Mouse (Mus musculus) midbrain, postnatal 0 days (tissue): ENCODE data around the gene Itpr1. TPM values are rescaled to one million over a fixed set of nuclear protein-coding genes. Genes with fewer than 3 reads are reported as not detected.
A peak's percentile ranks its signal among the peaks of the same experiment; 100 is the strongest.

Experiments used
- ATAC-seq: fragments of 200-750 bp; cut with Nextera tagmentation; 2 replicates; pipeline ENCODE4 v1.8.0; 2017; ENCODE audit warnings: moderate number of reproducible peaks, mild to moderate bottlenecking, moderate TSS enrichment, moderate library complexity; ENCODE audit not compliant: low FRiP score
- DNase-seq: peaks from one replicate; pipeline ENCODE4 v3.0.0-alpha.2; 2015; ENCODE audit warnings: low spot score
- H3K27ac ChIP-seq: fragments of 300-500 bp; sonication (generic); 2 replicates; pipeline ENCODE4 v1.5.1; 2014; ENCODE audit warnings: low read depth, mild to moderate bottlenecking, low read length, mixed read lengths
- H3K27me3 ChIP-seq: fragments of 300-500 bp; sonication (generic); 2 replicates; pipeline ENCODE4 v1.6.1; 2014; ENCODE audit warnings: low read length, control low read depth, mixed read lengths; ENCODE audit not compliant: insufficient read depth
- H3K36me3 ChIP-seq: fragments of 300-500 bp; sonication (generic); 2 replicates; pipeline ENCODE4 v1.6.1; 2014; ENCODE audit warnings: low read length, control low read depth, mixed read lengths; ENCODE audit not compliant: insufficient read depth
- H3K4me1 ChIP-seq: fragments of 300-500 bp; sonication (generic); 2 replicates; pipeline ENCODE4 v1.6.1; 2014; ENCODE audit warnings: mild to moderate bottlenecking, control low read depth, antibody characterized with exemption, low read length, mixed read lengths; ENCODE audit not compliant: insufficient read depth
- H3K4me2 ChIP-seq: fragments of 300-500 bp; sonication (generic); 2 replicates; pipeline ENCODE4 v1.6.1; 2014; ENCODE audit warnings: low read depth, mild to moderate bottlenecking, low read length, mixed read lengths; ENCODE audit not compliant: poor library complexity, severe bottlenecking
- H3K4me3 ChIP-seq: fragments of 300-500 bp; sonication (generic); 2 replicates; pipeline ENCODE4 v1.5.1; 2014; ENCODE audit warnings: low read depth, mild to moderate bottlenecking, low read length, moderate library complexity
- H3K9ac ChIP-seq: fragments of 300-500 bp; sonication (generic); replicated peaks from 2 replicates; pipeline ENCODE4 v1.6.1; 2014; ENCODE audit warnings: mild to moderate bottlenecking, low read length, moderate library complexity, mixed read lengths; ENCODE audit not compliant: poor library complexity, severe bottlenecking
- H3K9me3 ChIP-seq: fragments of 300-500 bp; sonication (generic); 2 replicates; pipeline ENCODE4 v1.6.1; 2016; ENCODE audit warnings: low read length, control low read depth
- CTCF ChIP-seq: IDR thresholded peaks from 2 replicates; pipeline ENCODE4 v1.5.1; 2016; ENCODE audit warnings: antibody characterized with exemption, mild to moderate bottlenecking
- WGBS: fragments of 180-500 bp; shearing (Covaris S2); extraction: QIAGEN DNeasy Blood & Tissue Kit; methylation state at CpG from one replicate; pipeline ENCODE4 v1.1.7; 2014; 5-methylcytosine and 5-hydroxymethylcytosine counted together
- polyA plus RNA-seq: library from polyadenylated mRNA; unstranded; fragments of >200 nt; fragmentation: Nextera tagmentation; extraction: Ambion mirVana; gene quantifications from 2 replicates; pipeline ENCODE4 v1.2.1, GENCODE M21; 2015
- total RNA-seq: library from RNA; depleted of rRNA; stranded (reverse); fragments of >200 nt; gene quantifications from 2 replicates; pipeline ENCODE4 v1.2.3, GENCODE M21; 2014

The Itpr1 gene
- total and polyA plus RNA-seq, 2 experiments from 2014 or later: 3.3 to 23.2 TPM

GRCm38 (mm10) chr6:108261506-108261905 is 48.6 kb downstream of the Itpr1 start:
- Histone ChIP-seq H3K4me3 (no peak overlapping the region), H3K4me2 (no peak overlapping the region), H3K4me1 (no peaks in the 10 kb centered on the region), H3K9me3 (no peaks in the 10 kb centered on the region), H3K27me3 (no peaks in the 10 kb centered on the region), H3K27ac (no peak overlapping the region), H3K36me3 (no peaks in the 10 kb centered on the region), H3K9ac (no peak overlapping the region)
- TF ChIP-seq CTCF: no peak
- ATAC-seq (no peak), DNase-seq (no peak)
- 87% methylated on average over 3 of the region's 3 CpGs for WGBS

GRCm38 (mm10) chr6:108264164-108264563 is 51.3 kb downstream of the Itpr1 start:
- TF ChIP-seq CTCF: no peak
- Histone ChIP-seq H3K4me1 (no peaks in the 10 kb centered on the region), H3K4me3 (no peak overlapping the region), H3K9ac (no peak overlapping the region), H3K27me3 (no peaks in the 10 kb centered on the region), H3K27ac (no peak overlapping the region), H3K9me3 (no peaks in the 10 kb centered on the region), H3K4me2 (no peak overlapping the region), H3K36me3 (no peaks in the 10 kb centered on the region)
- ATAC-seq (no peak), DNase-seq (no peak)
- WGBS: 89% methylated on average over 3 of the region's 3 CpGs

DNA sequence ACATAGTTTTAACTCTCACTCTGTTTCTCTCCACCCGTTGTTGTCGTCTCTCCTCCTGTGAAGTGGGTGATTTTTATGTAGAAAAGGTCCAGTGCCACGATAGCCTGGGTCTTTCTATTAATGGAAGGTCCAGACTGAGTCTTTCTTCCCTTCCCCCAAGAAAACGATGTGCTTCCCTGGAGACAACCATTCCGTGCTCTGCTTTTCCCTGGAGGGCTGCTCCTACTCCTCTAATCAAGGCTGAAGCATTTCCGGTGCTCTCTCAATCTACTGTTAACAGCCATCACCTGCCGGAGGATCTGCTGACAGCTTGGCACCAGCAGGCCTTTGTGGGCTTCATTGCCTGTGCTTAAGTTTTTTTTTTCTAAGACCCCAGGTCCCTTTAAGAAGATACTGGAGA is 60.6 kb downstream of the Itpr1 start:
- Histone ChIP-seq H3K4me2 (no peak overlapping the region), H3K36me3 (no peaks in the 10 kb centered on the region), H3K9me3 (no peaks in the 10 kb centered on the region), H3K27me3 (no peaks in the 10 kb centered on the region), H3K4me3 (no peak overlapping the region), H3K4me1 (0 out of 2 replicates have a peak, but pooled peaks cover 6% of the 10 kb centered on the region), H3K9ac (no peak overlapping the region), H3K27ac (no peak overlapping the region)
- WGBS: 71% methylated on average over 7 of the region's 7 CpGs
- ATAC-seq (no peak), DNase-seq (no peak)
- TF ChIP-seq CTCF: no peak

DNA sequence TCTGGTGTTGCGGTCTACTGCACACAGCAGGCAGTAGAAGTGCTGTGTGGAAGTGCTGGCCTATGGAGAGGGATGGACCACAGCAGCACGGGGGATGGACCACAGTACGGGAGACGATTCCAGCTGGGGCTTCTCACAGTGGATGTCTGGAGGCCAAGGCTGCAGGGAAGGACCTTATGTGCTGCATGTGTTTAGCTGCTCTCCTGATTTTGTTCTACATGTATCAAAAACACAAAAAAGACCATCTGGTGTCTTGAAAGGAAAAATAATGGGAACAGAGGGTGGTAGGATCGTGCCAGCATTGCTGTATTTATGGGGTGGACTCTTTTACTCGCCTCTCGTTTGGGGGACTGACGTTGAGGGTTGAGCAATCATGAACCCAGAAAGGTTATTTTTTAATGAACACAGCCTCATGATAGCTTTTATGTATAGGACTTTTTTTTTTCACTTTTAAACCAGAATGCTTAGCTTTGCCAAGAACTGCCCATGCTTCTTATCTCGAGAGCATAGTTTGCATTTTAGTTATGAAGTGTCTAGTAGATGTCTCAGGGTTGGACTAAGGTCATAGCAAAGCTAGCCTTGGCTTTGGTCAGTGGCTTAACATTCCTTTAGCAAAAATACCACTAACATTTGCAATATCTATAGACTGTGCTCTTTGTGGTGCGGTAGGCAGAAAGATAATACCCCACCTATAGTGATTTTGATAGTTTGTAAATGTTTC is 61.6 kb downstream of the Itpr1 start:
- no peak for TF ChIP-seq CTCF
- 0 out of 2 replicates have a peak, but pooled peaks cover 6% of the 10 kb centered on the region for H3K4me1 ChIP-seq
- WGBS: 67% methylated on average over 10 of the region's 10 CpGs
- H3K4me2 ChIP-seq: no peak overlapping the region
- H3K27ac ChIP-seq: no peak overlapping the region
- no peak overlapping the region for H3K9ac ChIP-seq
- no peaks in the 10 kb centered on the region for H3K36me3 ChIP-seq
- DNase-seq: peak; percentile 26
- H3K9me3 ChIP-seq: no peaks in the 10 kb centered on the region
- H3K27me3 ChIP-seq: no peaks in the 10 kb centered on the region
- no peak overlapping the region for H3K4me3 ChIP-seq
- ATAC-seq: no peak

DNA sequence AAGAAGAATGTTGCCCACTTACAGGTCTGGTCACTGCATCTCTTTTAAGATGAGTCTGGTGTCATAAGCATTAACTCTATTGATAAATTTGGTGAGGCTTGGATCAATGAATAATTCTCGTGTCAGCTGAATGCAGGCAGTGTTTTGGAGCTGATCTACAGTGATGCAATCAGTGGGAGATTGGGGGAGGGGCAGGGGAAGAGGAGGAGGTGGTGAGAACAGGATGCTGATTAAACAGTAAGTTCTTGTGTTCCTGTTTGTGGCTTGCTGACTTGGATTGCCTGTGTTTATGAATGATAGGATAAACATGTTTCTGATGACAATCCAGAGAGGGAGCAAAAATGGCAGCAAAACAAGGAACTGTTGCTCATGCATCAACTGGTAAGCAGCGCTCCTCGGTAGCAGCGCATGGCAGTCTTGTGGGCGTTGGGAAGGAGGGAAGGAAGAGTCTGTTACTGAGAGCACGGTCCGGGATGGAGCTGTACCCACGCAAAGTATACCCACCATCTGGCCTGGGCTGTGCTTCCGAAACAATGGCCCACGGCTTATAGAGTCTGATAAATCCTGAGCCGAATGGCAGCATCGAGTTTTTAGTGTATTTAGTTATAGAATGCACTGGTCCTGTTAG is 64.1 kb downstream of the Itpr1 start:
- no peaks in the 10 kb centered on the region for H3K9me3 ChIP-seq
- DNase-seq: no peak
- no peak for TF ChIP-seq CTCF
- 91% methylated on average over 12 of the region's 12 CpGs for WGBS
- no peak for ATAC-seq
- H3K27ac ChIP-seq: no peak overlapping the region
- 0 out of 2 replicates have a peak, but pooled peaks cover 6% of the 10 kb centered on the region for H3K4me1 ChIP-seq
- no peaks in the 10 kb centered on the region for H3K27me3 ChIP-seq
- H3K36me3 ChIP-seq: no peaks in the 10 kb centered on the region
- H3K9ac ChIP-seq: no peak overlapping the region
- no peak overlapping the region for H3K4me2 ChIP-seq
- no peak overlapping the region for H3K4me3 ChIP-seq
